Mouse (Mus musculus): ENCODE data around the gene Ldlrap1.

DNA sequence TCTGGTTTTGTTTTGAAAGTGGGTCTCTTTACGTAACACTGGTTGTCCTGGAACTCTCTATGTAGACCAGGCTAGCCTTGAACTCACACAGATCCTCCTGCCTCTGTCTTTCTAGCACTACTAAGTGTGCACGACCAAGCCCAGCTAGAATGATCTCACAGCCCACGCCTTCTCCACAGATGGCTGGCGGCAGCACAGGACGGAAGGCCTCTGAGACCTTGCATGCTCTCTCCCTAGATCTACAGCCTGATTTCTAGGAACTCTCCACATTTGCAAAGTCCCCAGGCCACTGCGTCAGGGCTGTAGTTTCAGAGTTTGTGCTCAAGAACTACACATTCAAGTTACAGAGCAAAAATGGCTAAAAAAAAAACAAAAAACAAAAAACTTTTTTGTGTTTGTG is 6.3 kb upstream of the Ldlrap1 start:
- no peak for TF ChIP-seq CTCF (IDR thresholded peaks at IDR 0.05; ENCODE audit: control insufficient read depth, insufficient read depth, insufficient replicate concordance, low read depth, low read length)
- no peak for TF ChIP-seq POLR2A (IDR thresholded peaks at IDR 0.05; ENCODE audit: control insufficient read depth, low read depth, low read length)

Data from testis, adult 2 months (tissue).